Mouse (Mus musculus): ENCODE results near the gene Ptgr2. TPM values are rescaled to one million over a fixed set of nuclear protein-coding genes. Genes with fewer than 3 reads are reported as not detected.

The Ptgr2 gene
- polyA plus RNA-seq, 1 experiment from 2014 or later = 22.4 TPM

GRCm38 (mm10) chr12:84364291-84364690 lies 79.3 kb downstream of the Ptgr2 start:
- no peak overlapping the region for H3K9ac ChIP-seq
- no peak overlapping the region for H3K4me2 ChIP-seq

GRCm38 (mm10) chr12:84365137-84365536 lies 80.1 kb downstream of the Ptgr2 start:
- no peak overlapping the region for H3K4me2 ChIP-seq
- H3K4me1 ChIP-seq (replicated peaks) = peaks cover 41% of the 10 kb centered on the region
- no peak overlapping the region for H3K4me3 ChIP-seq (replicated peaks)
- no peak for ATAC-seq (ENCODE audit: insufficient read depth)
- no peaks in the 10 kb centered on the region for H3K27me3 ChIP-seq
- H3K36me3 ChIP-seq (replicated peaks) = peaks cover 32% of the 10 kb centered on the region
- H3K27ac ChIP-seq (replicated peaks) = no peak overlapping the region
- WGBS (ENCODE audit: insufficient replicate concordance) = 81% methylated on average over 6 of the region's 6 CpGs
- no peak overlapping the region for H3K9ac ChIP-seq
- no peaks in the 10 kb centered on the region for H3K9me3 ChIP-seq (replicated peaks)

More at GRCm38 (mm10) chr12:84364291-84364690, 79.3 kb downstream of the Ptgr2 start:
- 72% methylated on average over 9 of the region's 9 CpGs for WGBS (ENCODE audit: insufficient replicate concordance)
- Histone ChIP-seq H3K4me3 (replicated peaks) (no peak overlapping the region), H3K36me3 (replicated peaks) (peaks cover 24% of the 10 kb centered on the region), H3K9me3 (replicated peaks) (no peaks in the 10 kb centered on the region), H3K4me1 (replicated peaks) (peaks cover 50% of the 10 kb centered on the region), H3K27ac (replicated peaks) (no peak overlapping the region), H3K27me3 (no peaks in the 10 kb centered on the region)
- ATAC-seq (ENCODE audit: insufficient read depth) = no peak

Other genes with a start within 250 kb of the Ptgr2 start
- gene Acot4, start 246.9 kb upstream of the Ptgr2 start, polyA plus RNA-seq (2015; fragmentation: Nextera tagmentation; extraction: Ambion mirVana) = 10.4 and 11.2 TPM in 2 replicates
- gene Gm49366, start 246.3 kb upstream of the Ptgr2 start, polyA plus RNA-seq (2015; fragmentation: Nextera tagmentation; extraction: Ambion mirVana) = not detected in 2 replicates
- gene Acot3, start 233.1 kb upstream of the Ptgr2 start, polyA plus RNA-seq (2015; fragmentation: Nextera tagmentation; extraction: Ambion mirVana) = 6.6 and 7.4 TPM in 2 replicates
- 0.06 TPM in 1 of 2 replicates, not detected in the other for gene Acot5, start 215.9 kb upstream of the Ptgr2 start, polyA plus RNA-seq (2015; fragmentation: Nextera tagmentation; extraction: Ambion mirVana)
- 0.44 and 0.66 TPM in 2 replicates for gene Acot6, start 184.6 kb upstream of the Ptgr2 start, polyA plus RNA-seq (2015; fragmentation: Nextera tagmentation; extraction: Ambion mirVana)
- 0.23 and 0.24 TPM in 2 replicates for gene Dnal1, start 170.9 kb upstream of the Ptgr2 start, polyA plus RNA-seq (2015; fragmentation: Nextera tagmentation; extraction: Ambion mirVana)
- gene Pnma1, start 136.7 kb upstream of the Ptgr2 start, polyA plus RNA-seq (2015; fragmentation: Nextera tagmentation; extraction: Ambion mirVana) = 0.16 and 0.24 TPM in 2 replicates
- gene Elmsan1, start 66.4 kb upstream of the Ptgr2 start, polyA plus RNA-seq (2015; fragmentation: Nextera tagmentation; extraction: Ambion mirVana) = 7.7 and 8.7 TPM in 2 replicates
- 35.4 and 38.4 TPM in 2 replicates for gene Zfp410, start 31.6 kb downstream of the Ptgr2 start, polyA plus RNA-seq (2015; fragmentation: Nextera tagmentation; extraction: Ambion mirVana)
- 24.7 and 25.5 TPM in 2 replicates for gene Coq6, start 76.4 kb downstream of the Ptgr2 start, polyA plus RNA-seq (2015; fragmentation: Nextera tagmentation; extraction: Ambion mirVana)
- gene Fam161b, start 76.6 kb downstream of the Ptgr2 start, polyA plus RNA-seq (2015; fragmentation: Nextera tagmentation; extraction: Ambion mirVana) = 1.0 and 1.4 TPM in 2 replicates
- 13.7 and 14.6 TPM in 2 replicates for gene Entpd5, start 123.8 kb downstream of the Ptgr2 start, polyA plus RNA-seq (2015; fragmentation: Nextera tagmentation; extraction: Ambion mirVana)
- 0.21 and 0.26 TPM in 2 replicates for gene Bbof1, start 123.8 kb downstream of the Ptgr2 start, polyA plus RNA-seq (2015; fragmentation: Nextera tagmentation; extraction: Ambion mirVana)
- gene Rnf113a2, start 132.0 kb downstream of the Ptgr2 start, polyA plus RNA-seq (2015; fragmentation: Nextera tagmentation; extraction: Ambion mirVana) = 12.2 and 12.6 TPM in 2 replicates
- 33.7 and 38.1 TPM in 2 replicates for gene Aldh6a1, start 165.8 kb downstream of the Ptgr2 start, polyA plus RNA-seq (2015; fragmentation: Nextera tagmentation; extraction: Ambion mirVana)
- gene Lin52, start 166.2 kb downstream of the Ptgr2 start, polyA plus RNA-seq (2015; fragmentation: Nextera tagmentation; extraction: Ambion mirVana) = 11.9 and 13.3 TPM in 2 replicates